Mouse (Mus musculus): ENCODE measurements around the gene Zbtb20.
A peak's percentile ranks its signal among the peaks of the same experiment; 100 is the strongest.
"Not testable (repeated sequence)": the region's sequence is repeated elsewhere in the genome, so short reads cannot be mapped to it uniquely, and the experiment has no call there.

Gene Zbtb20

DNA sequence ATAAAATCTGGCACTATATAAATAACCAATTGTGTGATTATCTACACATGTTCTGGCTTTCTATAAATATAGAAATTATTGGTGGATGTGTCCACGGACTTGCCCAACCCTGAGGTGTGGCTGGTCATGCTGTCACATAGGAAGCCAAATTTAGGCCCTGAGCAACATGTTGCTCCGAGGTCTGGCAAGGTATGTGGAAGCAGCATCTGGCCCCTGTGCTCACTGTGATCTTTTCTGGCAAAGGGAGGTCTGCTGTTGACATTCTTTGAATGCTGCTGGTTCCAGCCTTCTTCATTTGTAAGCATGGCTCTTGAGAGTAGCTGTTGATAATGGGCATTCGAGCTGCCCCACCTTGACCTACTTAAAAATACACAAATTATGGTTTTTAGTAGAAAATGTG is 35.0 kb downstream of the Zbtb20 start:
- no peak for DNase-seq (ENCODE audit: low read depth, low spot score)

DNA sequence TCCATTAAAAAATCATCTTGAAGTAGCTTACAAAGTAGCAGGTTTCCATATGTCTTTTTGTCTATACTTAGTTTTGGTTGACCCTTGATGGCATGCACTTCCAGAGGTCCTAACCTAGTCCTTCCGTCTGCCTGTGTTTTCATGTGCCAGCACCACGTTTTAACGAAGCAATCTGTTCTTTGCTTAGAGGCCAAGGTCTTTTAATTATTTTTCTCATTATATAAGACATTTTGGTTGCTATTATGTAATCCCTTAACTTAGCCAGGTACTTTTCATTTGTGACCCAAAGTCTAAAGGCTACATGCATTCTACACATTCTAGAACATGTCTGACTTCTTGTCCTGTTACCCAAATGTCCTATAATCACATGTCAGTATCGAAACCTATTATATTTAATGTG is 35.6 kb downstream of the Zbtb20 start:
- no peak for DNase-seq (ENCODE audit: low read depth, low spot score)

DNA sequence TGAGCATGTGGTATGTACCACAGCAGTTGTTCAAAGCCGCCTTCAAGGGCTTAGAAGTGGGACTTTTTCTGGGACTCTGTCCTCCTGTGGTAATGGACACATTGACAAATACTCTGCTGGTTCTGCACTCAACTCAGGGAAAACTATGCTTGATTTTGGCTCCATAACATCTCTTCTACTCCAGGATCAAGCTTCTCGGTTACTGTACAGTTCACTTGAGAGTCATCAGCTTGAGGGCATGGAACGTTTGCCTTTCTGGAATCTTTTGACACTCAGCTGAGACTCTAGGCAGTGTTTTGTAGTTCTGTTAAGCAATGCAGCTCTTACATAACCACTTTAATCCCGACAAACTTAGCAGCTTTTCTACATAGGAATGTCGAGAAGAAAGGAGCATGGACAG is 36.1 kb downstream of the Zbtb20 start:
- no peak for DNase-seq (ENCODE audit: low read depth, low spot score)

DNA sequence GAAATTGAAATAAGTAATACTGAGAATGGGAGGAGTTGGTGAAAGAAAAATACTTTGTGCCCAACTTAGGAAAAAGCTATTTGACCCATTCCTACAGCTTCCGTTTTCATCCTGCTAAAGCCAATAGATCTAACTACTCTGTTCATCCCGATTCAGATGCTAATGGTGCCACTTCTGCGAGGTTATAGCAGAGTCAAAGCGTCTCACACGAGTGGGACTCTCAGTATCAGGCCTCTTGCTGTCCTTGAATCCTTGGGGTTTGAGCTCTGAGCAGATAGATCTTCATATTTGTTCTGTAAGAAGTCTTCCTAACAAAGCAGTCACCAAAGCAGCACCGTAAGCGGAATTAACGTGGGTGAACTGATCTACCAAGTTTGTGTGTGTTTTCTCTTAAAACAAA is 37.6 kb downstream of the Zbtb20 start:
- DNase-seq (ENCODE audit: low read depth, low spot score) = no peak

DNA sequence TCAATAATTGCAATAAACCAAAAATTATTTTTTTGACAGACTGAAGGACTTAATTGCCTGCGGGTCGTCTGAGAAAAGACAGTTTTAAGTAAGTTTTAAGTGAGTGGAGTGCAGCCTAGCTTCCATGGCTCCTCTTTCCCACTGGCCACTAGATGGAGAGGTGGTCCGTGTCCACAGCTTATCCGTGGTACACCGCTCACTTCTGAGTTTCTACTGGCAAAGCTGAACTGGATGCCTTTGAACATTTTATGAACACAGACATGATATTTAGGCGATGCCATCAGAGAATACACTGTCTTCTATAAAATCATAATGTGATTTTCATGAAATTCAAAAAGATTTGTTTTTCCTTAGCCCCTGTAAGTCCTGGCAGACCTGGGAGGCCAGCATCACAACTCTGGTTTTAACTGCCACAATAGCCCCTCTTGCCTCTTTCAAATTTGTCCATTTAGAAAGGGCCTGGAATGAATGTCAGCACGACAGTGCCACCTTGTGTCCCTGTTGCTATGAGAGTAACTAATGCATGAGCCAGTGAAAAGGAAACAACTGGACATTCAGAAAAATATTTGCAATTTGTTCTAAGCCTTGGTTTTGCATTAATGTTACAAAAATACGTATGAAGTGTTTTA is 38.9 kb downstream of the Zbtb20 start:
- peak; percentile 70 for DNase-seq (ENCODE audit: low read depth, low spot score)

DNA sequence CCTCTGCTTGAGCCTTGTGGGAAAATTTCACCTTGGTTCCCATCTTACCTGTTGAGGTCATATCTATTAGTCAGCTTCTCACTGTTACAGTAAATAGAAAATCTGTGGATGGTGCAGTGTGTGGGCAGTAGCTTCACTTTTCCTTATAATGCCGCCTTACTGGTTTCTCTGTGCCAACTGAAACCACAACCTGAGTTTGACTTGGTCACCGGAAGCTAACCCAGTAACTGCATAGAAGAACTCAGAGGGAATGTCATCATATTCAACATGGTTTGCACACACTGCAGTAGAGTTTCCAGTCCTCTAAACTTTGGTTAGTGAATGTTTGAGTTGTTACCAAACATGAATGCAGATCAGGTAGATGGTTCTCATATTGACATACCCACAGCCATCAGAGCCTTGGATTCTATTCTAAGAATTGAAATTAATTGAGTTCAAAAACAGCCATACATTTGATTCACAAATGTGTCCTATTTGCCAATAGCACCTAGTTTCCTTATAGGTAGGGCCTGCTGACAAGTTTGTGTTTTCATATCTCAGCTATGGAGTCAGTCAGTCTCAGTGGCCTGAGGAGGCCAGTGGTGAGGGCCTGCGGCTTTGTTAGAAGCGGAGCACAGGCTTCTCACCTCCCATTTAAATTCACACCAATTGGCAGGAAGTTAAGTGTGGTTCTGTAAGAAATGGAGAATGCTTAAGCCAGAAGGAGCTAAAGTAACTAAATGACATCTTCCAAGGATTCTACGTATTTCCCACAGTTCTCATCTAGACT is 44.5 kb downstream of the Zbtb20 start:
- DNase-seq (ENCODE audit: low read depth, low spot score) = no peak

DNA sequence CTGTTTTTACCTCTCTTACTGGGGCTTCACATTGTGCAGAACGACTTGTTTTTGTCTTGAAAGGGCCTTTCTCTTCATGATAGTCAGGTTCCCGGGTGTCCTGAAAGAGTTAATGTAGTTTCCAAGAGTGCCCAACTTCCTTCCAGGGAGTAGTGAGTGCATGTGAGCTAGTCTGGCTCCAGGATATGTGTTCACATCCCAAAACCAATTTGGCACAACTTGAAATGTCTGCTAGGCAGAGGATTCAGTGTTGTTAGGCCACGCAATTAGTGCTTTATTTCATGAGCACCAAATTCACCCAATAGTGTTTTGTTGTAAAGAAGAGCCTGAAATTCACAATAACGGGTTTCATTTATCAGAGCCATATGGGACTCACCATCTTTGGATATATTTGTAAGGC is 45.8 kb downstream of the Zbtb20 start:
- DNase-seq (ENCODE audit: low read depth, low spot score) = no peak

DNA sequence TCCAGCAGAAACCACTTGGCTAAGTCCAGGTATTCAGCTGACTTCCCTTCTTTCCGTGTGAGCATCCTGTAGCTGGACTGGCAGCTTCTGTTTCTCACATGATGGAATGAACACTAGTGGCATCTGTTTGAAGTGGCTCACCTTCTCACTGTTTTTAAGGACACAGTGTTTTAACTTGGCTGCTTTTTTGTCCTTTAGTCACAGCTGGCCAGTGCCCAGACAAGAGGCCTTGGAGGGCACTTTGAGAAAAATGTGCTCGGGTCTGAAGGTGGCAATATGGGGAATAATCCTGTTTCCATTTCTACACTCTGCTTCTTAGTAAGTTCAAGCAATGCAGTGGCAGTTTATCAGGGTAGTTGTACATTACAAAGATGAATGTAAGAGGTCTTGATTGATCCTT is 62.5 kb downstream of the Zbtb20 start:
- DNase-seq (ENCODE audit: low read depth, low spot score) = no peak

DNA sequence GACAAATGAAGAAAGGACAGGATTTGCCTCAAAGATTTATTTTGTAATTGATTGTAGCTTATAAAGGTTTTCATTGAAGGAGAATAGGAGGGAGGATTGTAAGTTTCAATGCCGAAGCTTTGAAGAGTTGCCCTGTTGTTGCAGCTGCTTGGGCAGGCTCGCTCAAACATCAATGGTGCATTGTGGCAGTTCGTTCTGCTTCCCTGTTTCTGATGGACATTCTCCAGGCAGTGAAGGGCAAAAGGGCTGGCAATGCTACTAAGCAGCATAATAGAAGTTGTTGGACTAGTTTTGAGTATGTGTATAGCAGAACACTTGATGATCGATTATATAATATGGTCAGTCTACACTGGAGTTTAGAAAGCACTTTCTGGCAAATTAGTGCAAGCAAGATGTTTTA is 71.3 kb downstream of the Zbtb20 start:
- no peak for DNase-seq (ENCODE audit: low read depth, low spot score)

DNA sequence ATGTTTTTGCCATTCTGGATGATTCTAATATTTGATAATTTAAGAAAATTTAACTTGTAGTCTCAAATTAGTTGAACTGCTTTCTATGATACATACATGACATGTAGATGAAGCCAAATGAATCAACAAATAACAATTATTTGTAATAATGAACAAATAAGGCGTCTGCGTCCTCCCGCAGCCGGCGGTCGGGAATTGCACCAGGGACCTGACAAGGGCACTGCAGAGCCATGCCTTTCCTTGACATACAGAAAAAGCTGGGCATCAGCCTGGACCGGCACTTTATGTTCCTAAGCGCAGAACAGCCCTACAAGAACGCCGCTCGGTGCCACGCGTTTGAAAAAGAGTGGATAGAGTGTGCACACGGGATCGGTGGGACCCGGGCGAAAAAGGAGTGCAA is 79.7 kb downstream of the Zbtb20 start:
- DNase-seq (ENCODE audit: low read depth, low spot score) = not testable (repeated sequence)

DNA sequence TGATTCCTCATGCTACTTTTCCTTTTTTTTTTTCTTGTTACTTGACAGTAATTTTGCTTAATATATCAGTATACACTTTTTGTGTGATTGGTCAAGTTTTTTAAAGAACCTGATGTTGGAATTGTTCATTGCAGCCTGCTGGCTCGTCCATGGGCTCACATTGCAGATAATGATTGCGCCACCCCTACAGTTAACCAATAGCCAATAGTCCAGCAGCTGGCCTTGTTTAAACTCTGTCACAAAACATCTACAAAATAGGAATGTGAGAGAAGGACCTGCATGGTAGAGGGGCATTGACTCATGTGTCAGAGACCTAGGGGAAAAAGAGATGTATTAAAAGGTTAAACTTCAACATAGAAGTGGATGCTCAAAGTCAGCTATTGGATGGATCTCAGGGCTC is 97.2 kb downstream of the Zbtb20 start:
- DNase-seq (ENCODE audit: low read depth, low spot score) = no peak

DNA sequence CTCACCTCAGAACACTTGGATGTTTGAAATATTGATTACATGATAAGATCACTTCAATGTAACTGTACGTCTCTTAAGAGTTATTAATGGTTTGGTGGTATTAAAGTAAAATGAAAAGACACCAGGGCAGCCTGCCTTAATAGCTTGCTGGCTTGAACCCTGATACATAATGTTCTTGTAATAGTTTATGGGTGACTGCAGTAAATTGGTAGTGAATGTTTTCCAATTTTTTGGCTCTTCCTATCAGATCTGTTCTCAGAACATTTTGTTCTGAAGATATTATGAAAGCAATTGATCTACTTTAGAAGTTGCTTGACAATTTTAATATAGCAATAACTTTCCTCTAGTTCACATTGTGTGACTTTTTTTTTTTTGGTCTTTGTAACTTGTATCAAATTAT is 123.2 kb downstream of the Zbtb20 start:
- no peak for DNase-seq (ENCODE audit: low read depth, low spot score)

DNA sequence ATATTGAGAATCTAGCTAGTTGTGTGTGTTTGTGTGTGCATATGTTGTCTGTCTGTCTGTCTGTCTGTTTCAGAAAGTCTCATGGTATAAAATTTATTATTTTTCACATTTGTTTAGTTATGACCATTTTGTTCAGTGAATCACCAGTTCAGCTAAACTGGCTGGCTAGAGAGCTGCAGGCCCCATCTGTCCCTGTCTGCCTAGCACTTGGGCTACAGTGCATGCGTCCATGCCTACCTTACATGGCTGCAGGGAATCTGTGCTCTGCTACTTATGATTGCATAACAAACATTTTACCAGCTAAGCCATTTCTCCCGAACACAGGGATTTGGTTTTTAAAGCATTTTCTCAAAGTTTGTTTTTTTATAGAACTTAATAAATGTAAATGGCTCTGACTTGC is 150.7 kb downstream of the Zbtb20 start:
- no peak for DNase-seq (ENCODE audit: low read depth, low spot score)

DNA sequence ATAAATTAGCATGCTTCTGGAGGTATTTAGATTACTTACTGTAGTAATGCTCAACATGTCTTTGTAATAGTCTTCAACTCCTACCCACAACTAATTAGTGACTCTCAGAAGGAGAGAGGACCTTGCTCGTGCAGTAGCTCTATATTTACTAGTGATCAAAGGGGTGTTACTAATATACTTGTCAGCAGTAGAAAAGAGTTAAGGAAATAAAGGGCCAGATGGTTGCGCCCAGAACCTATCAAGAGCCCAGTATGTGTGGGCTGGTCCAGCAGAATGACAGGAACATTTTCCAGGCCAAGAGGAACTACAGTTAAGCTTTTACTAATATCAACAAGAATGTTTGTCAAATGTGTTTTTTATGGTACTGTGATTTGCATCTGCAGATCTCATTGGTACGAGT is 153.6 kb downstream of the Zbtb20 start:
- DNase-seq (ENCODE audit: low read depth, low spot score) = no peak

DNA sequence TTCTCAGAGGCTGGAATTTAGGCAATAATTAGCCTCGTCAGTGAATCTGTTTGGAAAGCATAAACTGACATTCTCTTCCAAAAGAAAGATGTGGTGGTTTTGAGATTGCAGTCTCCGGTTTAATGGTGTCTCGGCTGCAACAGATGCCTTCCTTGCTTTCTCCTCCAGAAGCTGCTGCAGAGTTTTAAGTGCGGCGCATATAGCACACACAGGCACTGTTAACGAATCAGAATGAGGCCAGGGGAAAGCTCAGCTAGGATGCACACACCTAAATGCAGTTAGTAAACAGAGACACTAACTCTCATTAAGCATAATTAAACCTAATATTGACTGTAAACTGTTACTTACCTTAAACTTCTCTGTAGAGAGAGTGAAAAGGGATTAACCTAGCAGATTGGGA is 160.0 kb downstream of the Zbtb20 start:
- no peak for DNase-seq (ENCODE audit: low read depth, low spot score)

DNA sequence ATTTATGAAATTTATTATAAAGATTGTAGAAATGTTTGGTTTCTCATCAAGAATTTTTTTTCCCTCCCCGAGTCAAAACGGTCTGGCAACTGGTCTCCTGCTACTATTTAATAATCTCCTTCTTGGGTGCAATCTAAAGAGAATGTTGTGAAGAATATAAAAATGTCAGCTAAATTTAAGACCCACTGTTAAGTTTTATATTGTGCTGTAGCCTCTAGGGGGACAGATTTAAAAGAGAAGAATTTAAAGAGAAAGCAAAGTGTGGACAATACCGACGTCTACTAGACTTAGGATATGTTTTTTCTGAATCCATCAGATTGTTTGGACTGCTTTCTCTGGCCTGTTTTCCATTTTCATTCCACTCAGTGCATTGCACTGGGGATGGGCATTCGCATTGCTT is 160.8 kb downstream of the Zbtb20 start:
- DNase-seq (ENCODE audit: low read depth, low spot score) = no peak

DNA sequence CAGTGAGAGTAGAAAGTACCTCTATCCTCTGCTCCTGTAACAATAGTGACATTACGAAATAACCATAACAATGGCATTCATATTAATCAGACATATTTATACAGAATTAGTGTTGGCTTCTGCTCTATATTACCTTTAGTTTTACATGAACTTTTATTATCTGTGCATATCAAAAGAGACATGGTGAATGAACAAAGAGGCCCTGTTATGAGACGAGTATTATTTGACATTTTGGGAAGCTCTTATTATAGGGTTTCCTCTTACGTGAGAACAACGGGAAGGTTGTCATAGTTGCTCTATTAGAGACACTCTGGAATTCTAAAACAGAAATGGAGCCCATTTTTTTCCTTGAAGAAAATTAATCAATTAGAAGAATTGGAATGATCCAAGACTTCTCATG is 161.6 kb downstream of the Zbtb20 start:
- DNase-seq (ENCODE audit: low read depth, low spot score) = no peak

DNA sequence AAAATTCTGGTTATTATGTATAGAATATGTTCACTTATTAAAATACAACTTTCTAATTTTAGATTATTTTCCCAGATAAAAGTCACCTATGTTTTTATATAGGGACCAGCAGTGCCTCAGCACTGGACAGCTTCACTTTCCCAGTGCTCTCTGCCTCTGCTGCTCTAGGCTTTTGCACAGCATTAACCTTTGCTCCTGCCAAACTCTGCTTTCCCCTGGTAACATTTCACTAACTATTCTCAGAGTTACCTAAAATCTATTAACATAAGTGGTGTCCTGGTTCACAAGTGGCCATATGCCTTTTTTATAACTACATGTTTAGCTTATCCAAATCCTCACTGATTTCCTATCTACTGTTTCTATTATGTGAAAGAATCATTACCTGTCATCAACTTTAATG is 169.9 kb downstream of the Zbtb20 start:
- no peak for DNase-seq (ENCODE audit: low read depth, low spot score)

DNA sequence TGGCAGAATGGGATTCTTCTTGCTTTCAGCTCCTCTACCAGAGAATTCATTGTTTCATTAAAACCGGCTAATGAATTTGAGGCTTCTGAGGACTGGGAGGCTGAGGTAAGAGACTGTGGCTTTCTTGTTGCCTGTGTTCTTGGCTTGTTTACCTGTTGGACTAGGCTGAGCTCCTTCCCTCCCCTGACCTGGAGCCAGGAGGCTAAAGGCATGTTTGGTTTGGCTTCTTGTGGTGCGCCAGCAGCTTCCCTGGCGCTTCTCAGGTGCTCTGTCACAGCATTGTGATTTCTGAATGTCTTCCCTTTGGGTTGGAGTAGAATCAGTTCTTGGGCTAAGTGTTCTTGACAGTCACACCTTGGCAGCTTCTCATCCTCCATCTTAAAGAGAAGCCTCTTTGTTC is 171.0 kb downstream of the Zbtb20 start:
- DNase-seq (ENCODE audit: low read depth, low spot score) = no peak

DNA sequence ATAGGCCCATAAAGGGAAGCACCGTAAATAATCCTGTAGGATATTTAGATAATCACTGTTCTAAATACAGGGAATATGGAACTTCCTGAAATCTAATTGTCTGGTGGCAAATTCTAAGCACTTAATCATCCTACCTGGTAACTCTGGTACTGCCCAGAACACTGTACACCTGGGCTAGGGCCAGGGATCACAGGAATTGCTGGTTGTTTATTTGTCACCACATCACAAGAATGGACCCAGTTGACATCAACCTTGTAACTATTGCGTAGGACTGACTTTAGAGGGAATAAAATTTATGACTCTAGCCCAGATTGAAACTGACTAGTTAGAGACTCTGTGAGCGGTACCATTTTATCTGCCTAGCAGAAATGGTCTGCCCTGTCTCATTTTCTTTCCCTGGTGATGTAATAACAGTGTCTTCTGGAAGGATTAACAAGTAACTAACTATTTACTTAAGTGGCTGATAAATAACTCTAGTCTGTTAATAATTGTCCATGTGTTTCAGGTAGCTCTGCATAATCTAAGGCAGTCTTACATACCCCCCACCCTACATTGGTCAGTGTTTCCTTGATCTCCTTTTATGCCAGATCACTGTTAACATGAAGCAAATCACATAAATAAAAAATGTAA is 194.1 kb downstream of the Zbtb20 start:
- DNase-seq (ENCODE audit: low read depth, low spot score) = no peak

DNA sequence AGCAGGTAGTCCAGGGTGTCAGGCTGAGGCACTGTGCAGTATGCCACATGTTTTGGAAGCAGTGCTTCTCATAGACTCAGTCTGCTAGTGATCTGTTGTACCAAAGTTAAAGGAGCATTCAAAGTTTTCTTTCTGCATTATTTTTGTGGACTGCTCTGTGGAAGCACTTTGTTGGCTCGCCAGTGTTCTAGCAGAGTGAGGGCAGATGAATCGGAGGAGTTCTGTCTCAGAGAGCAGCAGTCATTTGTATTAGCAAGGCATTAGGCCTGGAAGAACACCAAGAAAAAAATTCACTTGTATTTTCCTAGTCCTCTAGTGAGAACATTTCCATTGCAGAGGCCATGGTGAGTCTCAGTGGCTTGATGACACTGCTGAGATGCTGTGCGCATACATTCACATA is 196.2 kb downstream of the Zbtb20 start:
- DNase-seq (ENCODE audit: low read depth, low spot score) = no peak

DNA sequence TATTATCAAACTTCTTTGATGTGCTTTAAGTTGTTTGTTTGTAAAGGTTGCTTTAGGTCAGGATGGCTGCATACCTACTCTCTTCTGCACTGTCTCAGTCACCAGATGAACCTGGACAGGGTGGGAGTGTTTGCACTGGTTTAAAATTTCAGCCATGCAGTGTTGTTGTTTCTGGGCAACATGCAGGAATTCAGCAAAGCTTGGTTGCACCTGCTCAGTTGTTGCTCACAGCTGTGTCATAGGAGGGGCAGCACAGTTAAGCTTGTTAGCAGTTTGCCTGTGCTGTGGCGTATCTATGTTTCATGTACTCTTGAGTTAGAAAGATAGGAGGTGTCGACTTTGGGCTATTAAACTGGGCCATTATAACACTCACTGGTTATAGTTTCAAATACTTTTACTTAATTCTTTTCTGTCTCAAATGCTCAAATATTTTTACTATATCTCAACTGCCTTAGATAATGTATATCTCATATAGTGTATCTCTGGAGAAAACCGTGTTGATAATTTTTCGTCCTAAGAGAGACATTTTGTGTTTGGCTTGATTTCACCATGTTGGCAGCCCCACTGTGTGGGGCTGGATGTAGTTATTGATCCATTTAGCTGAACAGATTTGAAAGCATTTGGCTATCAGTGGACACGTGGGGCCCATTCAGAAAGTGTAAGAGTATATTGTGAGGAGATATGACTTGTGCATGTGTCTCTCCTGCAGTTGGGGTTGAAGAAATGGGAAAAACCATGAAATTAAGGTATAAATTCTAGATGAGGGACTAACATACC is 197.3 kb downstream of the Zbtb20 start:
- DNase-seq (ENCODE audit: low read depth, low spot score) = no peak

Measured in CD4-positive, CD25-positive, alpha-beta regulatory T cell, adult 2 months (primary cell).